Mouse (Mus musculus) heart, embryonic 11.5 days (tissue): ENCODE data around the gene Nos2. TPM values are rescaled to one million over a fixed set of nuclear protein-coding genes. Genes with fewer than 3 reads are reported as not detected.

Source experiments
- ATAC-seq: fragments of 200-750 bp; cut with Nextera tagmentation; replicated peaks from 2 replicates; pipeline ENCODE4 v1.8.0; 2017; ENCODE audit warnings: moderate library complexity; ENCODE audit not compliant: insufficient number of reproducible peaks, low FRiP score, low TSS enrichment
- H3K27ac ChIP-seq: fragments of 300-500 bp; sonication (generic); 2 replicates; pipeline ENCODE4 v1.5.1; 2014; ENCODE audit warnings: mild to moderate bottlenecking, low read depth, low read length
- H3K27me3 ChIP-seq: fragments of 300-500 bp; sonication (generic); 2 replicates; pipeline ENCODE4 v1.6.1; 2014; ENCODE audit warnings: mild to moderate bottlenecking, low read length, mixed read lengths; ENCODE audit not compliant: control insufficient read depth, insufficient read depth
- H3K36me3 ChIP-seq: fragments of 300-500 bp; sonication (generic); 2 replicates; pipeline ENCODE4 v1.6.1; 2014; ENCODE audit warnings: mild to moderate bottlenecking, low read length, moderate library complexity, mixed read lengths; ENCODE audit not compliant: control insufficient read depth, insufficient read depth
- H3K4me1 ChIP-seq: fragments of 300-500 bp; sonication (generic); 2 replicates; pipeline ENCODE4 v1.6.1; 2014; ENCODE audit warnings: low read length; ENCODE audit not compliant: control insufficient read depth, insufficient read depth
- H3K4me2 ChIP-seq: fragments of 300-500 bp; sonication (generic); 2 replicates; pipeline ENCODE4 v1.6.1; 2014; ENCODE audit warnings: mild to moderate bottlenecking, moderate library complexity
- H3K4me3 ChIP-seq: fragments of 300-500 bp; sonication (generic); 2 replicates; pipeline ENCODE4 v1.5.1; 2014; ENCODE audit warnings: low read depth, low read length
- H3K9ac ChIP-seq: fragments of 300-500 bp; sonication (generic); 2 replicates; pipeline ENCODE4 v1.6.1; 2014; ENCODE audit warnings: mild to moderate bottlenecking, low read depth, low read length, moderate library complexity
- H3K9me3 ChIP-seq: fragments of 300-500 bp; sonication (generic); replicated peaks from 2 replicates; pipeline ENCODE4 v1.6.1; 2016; ENCODE audit warnings: low read length; ENCODE audit not compliant: control insufficient read depth
- WGBS: fragments of 180-500 bp; shearing (Covaris S2); extraction: QIAGEN DNeasy Blood & Tissue Kit; methylation state at CpG from one replicate; pipeline ENCODE4 v1.1.7; 2014; ENCODE audit not compliant: insufficient replicate concordance; 5-methylcytosine and 5-hydroxymethylcytosine counted together
- polyA plus RNA-seq: library from polyadenylated mRNA; unstranded; fragments of >200 nt; fragmentation: Nextera tagmentation; extraction: Ambion mirVana; gene quantifications from 2 replicates; pipeline ENCODE4 v1.2.1, GENCODE M21; 2014

Nos2 gene
- polyA plus RNA-seq, 1 experiment from 2014 or later = 0.11 TPM

GRCm38 (mm10) chr11:78915473-78915872 is 5.1 kb upstream of the Nos2 start:
- Histone ChIP-seq H3K27me3 (peaks cover 2% of the 10 kb centered on the region; the same call in 1 of the 2 replicates), H3K9me3 (no peaks in the 10 kb centered on the region), H3K4me2 (no peak overlapping the region), H3K4me1 (no peaks in the 10 kb centered on the region), H3K9ac (no peak overlapping the region), H3K36me3 (no peaks in the 10 kb centered on the region), H3K4me3 (no peak overlapping the region), H3K27ac (no peak overlapping the region)
- WGBS = 68% methylated on average over 6 of the region's 6 CpGs
- no peak for ATAC-seq

GRCm38 (mm10) chr11:78916410-78916809 is 4.2 kb upstream of the Nos2 start:
- Histone ChIP-seq H3K4me1 (no peaks in the 10 kb centered on the region), H3K27ac (no peak overlapping the region), H3K9ac (no peak overlapping the region), H3K27me3 (peaks cover 5% of the 10 kb centered on the region; the same call in 1 of the 2 replicates), H3K4me3 (no peak overlapping the region), H3K4me2 (no peak overlapping the region), H3K9me3 (no peaks in the 10 kb centered on the region), H3K36me3 (no peaks in the 10 kb centered on the region)
- 78% methylated on average over 1 of the region's 1 CpGs for WGBS
- no peak for ATAC-seq

GRCm38 (mm10) chr11:78919745-78920144 is 842 bp upstream of the Nos2 start:
- Histone ChIP-seq H3K36me3 (no peaks in the 10 kb centered on the region), H3K27ac (no peak overlapping the region), H3K9me3 (no peaks in the 10 kb centered on the region), H3K4me3 (no peak overlapping the region), H3K9ac (no peak overlapping the region), H3K27me3 (peaks cover 31% of the 10 kb centered on the region), H3K4me1 (peaks cover 1% of the 10 kb centered on the region; the same call in 1 of the 2 replicates), H3K4me2 (no peak overlapping the region)
- WGBS = 65% methylated on average over 4 of the region's 4 CpGs
- no peak for ATAC-seq

DNA sequence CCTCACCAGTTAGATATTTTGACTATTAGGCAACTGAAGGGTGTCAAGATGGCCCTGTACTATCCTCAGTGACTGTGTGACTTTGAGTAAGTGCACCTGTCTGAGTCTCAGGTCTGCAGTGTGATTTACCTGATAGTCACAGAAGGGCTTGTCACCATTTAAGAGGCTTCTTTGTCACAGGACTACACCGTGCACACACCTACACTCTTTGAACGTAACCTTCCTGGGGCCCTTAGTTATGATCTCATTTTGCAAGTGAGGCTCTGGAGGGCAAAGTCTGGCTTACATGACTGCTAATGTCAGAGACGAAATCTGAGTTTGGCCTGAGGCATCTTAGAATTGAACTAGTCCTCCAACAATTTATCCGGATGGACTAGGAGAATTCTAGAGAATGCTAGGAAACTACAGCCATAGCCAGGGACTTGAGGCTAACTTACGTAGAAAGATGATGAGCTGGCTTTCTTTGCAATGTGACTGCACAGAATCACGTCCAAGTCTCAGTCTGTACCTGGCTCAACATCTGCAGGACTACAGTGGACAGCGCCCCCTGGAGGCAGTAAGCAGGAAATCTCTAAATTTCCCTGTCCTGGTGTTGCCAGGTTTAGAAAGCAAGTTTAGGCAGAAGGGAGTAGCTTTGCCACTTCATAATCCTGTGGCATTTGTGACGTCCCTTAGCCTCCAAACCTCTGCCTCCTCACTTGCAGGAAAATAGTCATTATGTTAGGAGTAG is 2.3 kb downstream of the Nos2 start:
- ATAC-seq = no peak
- Histone ChIP-seq H3K9me3 (no peaks in the 10 kb centered on the region), H3K4me1 (peaks cover 5% of the 10 kb centered on the region; the same call in 1 of the 2 replicates), H3K27ac (no peak overlapping the region), H3K36me3 (no peaks in the 10 kb centered on the region), H3K4me2 (no peak overlapping the region), H3K4me3 (no peak overlapping the region), H3K9ac (no peak overlapping the region), H3K27me3 (peaks cover 52% of the 10 kb centered on the region)
- 36% methylated on average over 8 of the region's 8 CpGs for WGBS

GRCm38 (mm10) chr11:78924111-78924510 is 3.5 kb downstream of the Nos2 start:
- WGBS = 12% methylated on average over 9 of the region's 9 CpGs
- Histone ChIP-seq H3K27ac (no peak overlapping the region), H3K36me3 (no peaks in the 10 kb centered on the region), H3K27me3 (peaks cover 50% of the 10 kb centered on the region), H3K4me1 (peaks cover 5% of the 10 kb centered on the region; the same call in 1 of the 2 replicates), H3K4me2 (no peak overlapping the region), H3K4me3 (no peak overlapping the region), H3K9ac (no peak overlapping the region), H3K9me3 (no peaks in the 10 kb centered on the region)
- no peak for ATAC-seq

DNA sequence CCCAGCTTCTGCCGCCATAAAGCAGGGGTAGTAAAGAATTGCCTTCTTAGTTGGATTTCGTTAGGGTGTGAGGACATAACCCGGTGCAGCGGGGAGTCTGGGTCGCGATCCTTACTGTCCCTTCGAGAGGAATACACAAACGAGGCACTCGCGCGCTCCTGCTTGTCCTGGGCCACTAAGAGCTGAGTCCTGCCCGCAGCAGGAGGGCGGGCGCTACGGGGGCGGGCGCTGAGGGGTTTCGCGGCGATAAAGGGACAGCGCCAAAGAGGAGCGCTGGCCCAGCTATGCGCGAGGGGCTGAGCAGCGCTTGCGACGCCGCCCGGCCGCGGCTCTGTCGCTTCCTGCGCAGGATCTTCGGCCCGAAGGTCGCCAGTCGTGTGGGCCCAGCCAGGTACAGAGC is 4.3 kb downstream of the Nos2 start:
- Histone ChIP-seq H3K27ac (no peak overlapping the region), H3K27me3 (peaks cover 50% of the 10 kb centered on the region), H3K9me3 (no peaks in the 10 kb centered on the region), H3K4me1 (peaks cover 5% of the 10 kb centered on the region; the same call in 1 of the 2 replicates), H3K4me2 (peak overlapping the region; percentile 88), H3K4me3 (peak overlapping the region; percentile 48), H3K9ac (no peak overlapping the region; the same call in 1 of the 2 replicates), H3K36me3 (no peaks in the 10 kb centered on the region)
- ATAC-seq = no peak
- WGBS = under 1% methylated on average over 30 of the region's 37 CpGs

GRCm38 (mm10) chr11:78929345-78929744 is 8.8 kb downstream of the Nos2 start:
- H3K4me2 ChIP-seq = no peak overlapping the region

DNA sequence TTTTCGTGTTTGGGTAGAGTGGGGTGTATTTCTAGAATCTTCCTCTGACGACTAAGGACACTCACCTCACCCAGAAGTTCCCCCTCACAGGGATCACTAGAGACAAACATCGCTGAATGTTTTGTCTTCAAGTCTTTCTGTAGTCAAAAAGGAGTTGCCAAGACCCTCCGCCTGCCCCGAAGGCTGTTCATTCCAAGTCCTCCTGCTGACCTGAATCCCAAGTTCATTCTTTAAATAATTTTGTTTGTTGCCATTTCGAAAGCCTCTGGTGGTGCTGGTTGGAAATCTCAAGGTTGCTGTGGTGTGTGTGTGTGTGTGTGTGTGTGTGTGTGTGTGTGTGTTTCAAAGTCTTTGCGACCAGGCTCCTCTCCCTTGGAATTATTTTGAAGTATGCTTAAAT is 13.7 kb downstream of the Nos2 start:
- ATAC-seq = no peak
- no peak overlapping the region for H3K27ac ChIP-seq
- 81% methylated on average over 7 of the region's 7 CpGs for WGBS
- no peak overlapping the region for H3K4me2 ChIP-seq
- H3K4me1 ChIP-seq = no peaks in the 10 kb centered on the region
- no peak overlapping the region for H3K4me3 ChIP-seq
- no peak overlapping the region for H3K9ac ChIP-seq
- no peaks in the 10 kb centered on the region for H3K9me3 ChIP-seq
- H3K36me3 ChIP-seq = no peaks in the 10 kb centered on the region
- H3K27me3 ChIP-seq = no peaks in the 10 kb centered on the region

More at GRCm38 (mm10) chr11:78929345-78929744, 8.8 kb downstream of the Nos2 start:
- no peak for ATAC-seq
- H3K27me3 ChIP-seq = peaks cover 25% of the 10 kb centered on the region
- H3K9ac ChIP-seq = no peak overlapping the region
- H3K36me3 ChIP-seq = no peaks in the 10 kb centered on the region
- WGBS = 73% methylated on average over 5 of the region's 5 CpGs
- H3K9me3 ChIP-seq = no peaks in the 10 kb centered on the region
- peaks cover 5% of the 10 kb centered on the region; the same call in 1 of the 2 replicates for H3K4me1 ChIP-seq
- no peak overlapping the region for H3K27ac ChIP-seq
- H3K4me3 ChIP-seq = no peak overlapping the region

GRCm38 (mm10) chr11:78934727-78935126 is 14.1 kb downstream of the Nos2 start:
- Histone ChIP-seq H3K9me3 (no peaks in the 10 kb centered on the region), H3K4me1 (no peaks in the 10 kb centered on the region), H3K4me2 (no peak overlapping the region), H3K27me3 (no peaks in the 10 kb centered on the region), H3K36me3 (no peaks in the 10 kb centered on the region), H3K9ac (no peak overlapping the region), H3K4me3 (no peak overlapping the region), H3K27ac (no peak overlapping the region)
- 63% methylated on average over 4 of the region's 4 CpGs for WGBS
- ATAC-seq = no peak
